Mouse (Mus musculus) E14TG2a.4 (cell line): ENCODE data around the gene Maml3.

Source experiments
- CTCF ChIP-seq: conservative IDR thresholded peaks from 2 replicates; pipeline ENCODE4 v1.5.1; 2014; ENCODE audit warnings: low read length
- NANOG ChIP-seq: IDR thresholded peaks from 2 replicates; pipeline ENCODE4 v1.6.1; 2014; ENCODE audit warnings: borderline replicate concordance, low read length, mixed read lengths
- POU5F1 ChIP-seq: IDR thresholded peaks from 2 replicates; pipeline ENCODE4 v1.6.1; 2014; ENCODE audit warnings: low read length, borderline replicate concordance

DNA sequence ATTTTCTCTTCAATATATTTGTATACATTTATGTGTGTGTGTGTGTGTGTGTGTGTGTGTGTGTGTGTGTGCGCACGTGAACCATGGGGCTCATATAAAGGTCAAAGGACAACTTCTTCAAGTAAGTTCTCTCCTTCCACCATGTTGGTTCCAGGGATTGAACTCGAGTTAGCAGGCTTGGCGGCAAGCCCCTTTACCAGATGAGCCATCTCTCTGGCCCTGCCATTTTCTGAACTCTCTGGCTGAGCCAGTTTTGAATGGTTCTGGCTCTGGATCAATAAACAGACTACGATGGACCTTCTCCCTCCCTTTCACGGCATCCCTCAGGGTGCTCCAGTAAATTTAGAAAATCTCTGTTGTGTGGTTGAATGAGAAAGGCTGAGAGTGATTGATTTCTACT is 418.1 kb downstream of the Maml3 start:
- TF ChIP-seq CTCF, result no peak
- TF ChIP-seq POU5F1, result no peak
- TF ChIP-seq NANOG, result no peak
